Mouse (Mus musculus) forebrain, embryonic 11.5 days (tissue): Measurements from ENCODE around the gene Cacna2d3. TPM values are rescaled to one million over a fixed set of nuclear protein-coding genes. Genes with fewer than 3 reads are reported as not detected.
A peak's percentile ranks its signal among the peaks of the same experiment; 100 is the strongest.

Source experiments
- ATAC-seq: fragments of 200-750 bp; cut with Nextera tagmentation; replicated peaks from 2 replicates; pipeline ENCODE4 v1.8.0; 2017; ENCODE audit warnings: moderate TSS enrichment; ENCODE audit not compliant: low FRiP score
- DNase-seq: peaks from one replicate; pipeline ENCODE4 v3.0.0-alpha.2; 2017; ENCODE audit warnings: low spot score
- H3K27ac ChIP-seq: fragments of 300-500 bp; sonication (generic); 2 replicates; pipeline ENCODE4 v1.5.1; 2014; ENCODE audit warnings: low read depth, low read length
- H3K27me3 ChIP-seq: fragments of 300-500 bp; sonication (generic); 2 replicates; pipeline ENCODE4 v1.6.1; 2014; ENCODE audit warnings: mild to moderate bottlenecking, low read length, mixed read lengths; ENCODE audit not compliant: control insufficient read depth, insufficient read depth
- H3K36me3 ChIP-seq: fragments of 300-500 bp; sonication (generic); 2 replicates; pipeline ENCODE4 v1.6.1; 2014; ENCODE audit warnings: mild to moderate bottlenecking, low read length, moderate library complexity, mixed read lengths; ENCODE audit not compliant: control insufficient read depth, insufficient read depth
- H3K4me1 ChIP-seq: fragments of 300-500 bp; sonication (generic); replicated peaks from 2 replicates; pipeline ENCODE4 v1.6.1; 2014; ENCODE audit warnings: low read length, mixed read lengths; ENCODE audit not compliant: control insufficient read depth, insufficient read depth
- H3K4me2 ChIP-seq: fragments of 300-500 bp; sonication (generic); 2 replicates; pipeline ENCODE4 v1.6.1; 2014; ENCODE audit warnings: low read depth, mild to moderate bottlenecking, low read length, moderate library complexity, mixed read lengths; ENCODE audit not compliant: severe bottlenecking
- H3K4me3 ChIP-seq: fragments of 300-500 bp; sonication (generic); 2 replicates; pipeline ENCODE4 v1.5.1; 2014; ENCODE audit warnings: low read depth, low read length
- H3K9ac ChIP-seq: fragments of 300-500 bp; sonication (generic); 2 replicates; pipeline ENCODE4 v1.6.1; 2014; ENCODE audit warnings: low read length
- H3K9me3 ChIP-seq: fragments of 300-500 bp; sonication (generic); 2 replicates; pipeline ENCODE4 v1.6.1; 2016; ENCODE audit warnings: low read length, mixed read lengths; ENCODE audit not compliant: control insufficient read depth
- WGBS: fragments of 180-500 bp; shearing (Covaris S2); extraction: QIAGEN DNeasy Blood & Tissue Kit; methylation state at CpG from one replicate; pipeline ENCODE4 v1.1.7; 2014; 5-methylcytosine and 5-hydroxymethylcytosine counted together
- polyA plus RNA-seq: library from polyadenylated mRNA; unstranded; fragments of >200 nt; fragmentation: Nextera tagmentation; extraction: Ambion mirVana; gene quantifications from 2 replicates; pipeline ENCODE4 v1.2.1, GENCODE M21; 2014

Cacna2d3 gene
- polyA plus RNA-seq, 1 experiment from 2014 or later = 4.5 TPM

DNA sequence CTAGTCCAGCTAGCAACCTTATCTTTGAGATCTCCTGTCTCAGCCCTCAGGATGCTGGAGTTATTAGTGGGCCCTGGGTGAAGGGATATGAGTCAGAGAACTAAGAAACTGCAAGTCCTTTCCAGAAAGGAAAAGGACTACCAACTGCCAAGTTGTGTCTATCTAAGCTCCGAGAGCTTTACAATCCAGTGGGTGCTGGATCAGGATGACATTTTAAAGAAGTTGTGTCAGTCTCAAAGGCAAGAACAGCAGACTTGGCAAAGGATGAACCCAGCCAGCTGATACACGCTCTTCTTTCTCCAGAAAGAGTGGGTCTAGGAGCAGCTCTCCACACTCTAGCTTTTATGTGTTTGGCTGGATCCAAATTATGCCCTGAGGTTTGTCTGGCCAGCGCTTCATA is 530.2 kb downstream of the Cacna2d3 start:
- H3K9me3 ChIP-seq = no peaks in the 10 kb centered on the region
- H3K4me2 ChIP-seq = no peak overlapping the region
- WGBS = 89% methylated on average over 3 of the region's 3 CpGs
- ATAC-seq = no peak
- no peak overlapping the region for H3K27ac ChIP-seq
- no peak for DNase-seq
- no peaks in the 10 kb centered on the region for H3K27me3 ChIP-seq
- H3K9ac ChIP-seq = no peak overlapping the region
- no peaks in the 10 kb centered on the region for H3K4me1 ChIP-seq
- no peak overlapping the region for H3K4me3 ChIP-seq
- H3K36me3 ChIP-seq = no peaks in the 10 kb centered on the region

DNA sequence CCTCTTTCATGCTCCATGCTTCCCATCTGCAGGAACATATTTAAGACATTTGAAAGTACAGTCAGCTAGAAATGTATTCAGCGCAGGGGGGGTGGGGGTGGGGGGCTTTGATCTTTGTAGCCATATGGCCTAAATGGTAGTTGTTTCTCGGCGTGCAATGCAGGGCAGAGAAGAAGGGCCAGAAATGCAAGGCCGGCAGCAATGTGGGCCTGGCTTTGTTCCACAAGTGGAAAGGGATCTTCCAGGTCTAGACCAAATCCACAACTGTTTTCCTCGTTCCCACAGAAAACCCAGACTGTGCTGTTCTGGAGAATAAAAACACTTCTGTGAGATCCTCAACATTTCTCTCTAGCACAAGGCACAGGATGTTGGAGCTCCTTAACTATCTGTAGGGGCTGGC is 537.9 kb downstream of the Cacna2d3 start:
- no peak overlapping the region for H3K4me2 ChIP-seq
- no peaks in the 10 kb centered on the region for H3K36me3 ChIP-seq
- H3K4me1 ChIP-seq = peaks cover 2% of the 10 kb centered on the region; the same call in 1 of the 2 replicates
- no peak overlapping the region for H3K4me3 ChIP-seq
- WGBS = 91% methylated on average over 5 of the region's 5 CpGs
- H3K9ac ChIP-seq = no peak overlapping the region
- H3K27me3 ChIP-seq = no peaks in the 10 kb centered on the region
- H3K27ac ChIP-seq = no peak overlapping the region
- ATAC-seq (no peak), DNase-seq (no peak)
- H3K9me3 ChIP-seq = no peaks in the 10 kb centered on the region

DNA sequence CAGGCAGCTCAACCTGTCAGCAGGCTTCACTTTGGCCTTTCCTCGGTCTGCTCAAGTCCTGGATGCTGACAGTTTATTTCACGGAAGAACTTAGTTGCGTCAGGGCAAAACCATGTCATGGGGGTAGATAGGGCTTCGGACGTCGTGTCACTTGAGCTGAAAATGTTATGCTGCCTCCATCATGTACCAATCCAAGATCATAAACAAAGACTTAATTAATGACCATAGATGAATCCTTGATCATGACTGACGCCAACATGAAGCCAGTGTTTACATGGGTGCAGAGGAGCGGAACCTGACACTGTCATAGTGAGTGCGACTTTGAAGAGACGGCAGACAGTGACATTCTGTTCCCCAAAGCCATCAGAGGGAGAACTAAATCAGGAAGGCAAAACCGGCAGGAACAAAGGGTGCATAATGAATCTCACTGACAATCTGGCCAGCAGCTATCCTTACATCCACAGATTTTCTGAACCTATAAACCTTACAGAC is 542.2 kb downstream of the Cacna2d3 start:
- no peak for ATAC-seq

DNA sequence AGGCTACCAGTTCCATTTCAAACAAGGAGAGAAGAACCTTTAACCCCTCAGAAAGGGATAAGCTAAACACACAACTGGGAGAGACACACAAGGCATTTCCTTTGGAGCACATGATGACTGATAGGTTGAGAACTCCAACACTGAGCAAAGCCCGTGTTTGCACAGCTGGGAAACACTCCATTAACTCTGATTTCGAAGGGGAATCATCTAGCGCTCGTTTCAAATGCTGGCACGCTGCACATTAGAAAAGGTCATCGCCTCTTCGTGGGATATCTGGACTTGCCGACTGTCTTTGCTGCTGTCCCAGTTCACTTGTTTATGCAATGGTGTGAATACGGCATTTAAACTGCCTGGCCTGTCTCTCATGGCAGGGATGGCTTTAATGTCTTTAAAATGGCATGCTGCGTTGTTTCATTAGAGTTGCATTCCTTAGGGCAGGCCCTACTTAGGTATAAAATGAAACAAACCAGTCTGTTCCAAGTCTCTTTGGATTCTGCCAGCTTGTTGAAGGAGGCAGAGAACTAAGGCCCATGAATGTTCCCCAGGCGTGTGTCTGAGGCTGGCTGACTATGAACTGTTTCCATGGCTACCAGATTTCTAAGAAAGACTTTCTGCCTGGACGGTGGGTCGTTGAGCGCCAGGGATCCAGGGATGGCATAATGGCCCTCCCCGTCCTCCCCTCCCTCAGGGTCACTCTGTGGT is 542.8 kb downstream of the Cacna2d3 start:
- H3K27ac ChIP-seq = no peak overlapping the region
- H3K4me1 ChIP-seq = peaks cover 2% of the 10 kb centered on the region; the same call in 1 of the 2 replicates
- no peak overlapping the region for H3K4me3 ChIP-seq
- peak; percentile 60 for DNase-seq
- H3K36me3 ChIP-seq = no peaks in the 10 kb centered on the region
- H3K27me3 ChIP-seq = no peaks in the 10 kb centered on the region
- no peaks in the 10 kb centered on the region for H3K9me3 ChIP-seq
- H3K9ac ChIP-seq = no peak overlapping the region
- ATAC-seq = peak; percentile 39; the same call in 1 of the 2 replicates
- no peak overlapping the region for H3K4me2 ChIP-seq
- WGBS = 33% methylated on average over 15 of the region's 15 CpGs

More for the DNA sequence above, 542.2 kb downstream of the Cacna2d3 start:
- Histone ChIP-seq H3K9me3 (no peaks in the 10 kb centered on the region), H3K27ac (no peak overlapping the region), H3K4me2 (no peak overlapping the region), H3K36me3 (no peaks in the 10 kb centered on the region), H3K4me3 (no peak overlapping the region), H3K27me3 (no peaks in the 10 kb centered on the region), H3K4me1 (peaks cover 2% of the 10 kb centered on the region; the same call in 1 of the 2 replicates), H3K9ac (no peak overlapping the region)
- no peak for DNase-seq
- 63% methylated on average over 11 of the region's 11 CpGs for WGBS

DNA sequence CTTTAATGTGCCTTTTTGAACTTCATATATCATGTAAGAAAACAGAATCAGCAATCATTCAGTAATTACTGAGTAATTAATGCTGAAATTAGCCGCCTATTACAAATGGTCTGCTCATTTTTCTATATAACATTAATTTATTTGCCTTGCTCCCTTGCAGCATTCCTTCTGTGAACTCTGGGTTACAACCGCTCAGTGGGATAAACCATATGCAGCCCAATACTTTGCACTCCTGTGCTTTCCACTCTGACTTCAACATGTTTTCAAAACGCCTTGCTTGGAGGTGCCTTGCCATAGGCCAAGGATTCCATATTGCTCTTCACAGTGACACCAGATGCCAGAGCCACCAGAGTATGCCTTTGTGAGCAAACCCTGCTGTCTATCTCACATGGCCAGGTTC is 546.9 kb downstream of the Cacna2d3 start:
- Histone ChIP-seq H3K27ac (no peak overlapping the region), H3K36me3 (no peaks in the 10 kb centered on the region), H3K4me3 (no peak overlapping the region), H3K4me2 (no peak overlapping the region), H3K9me3 (no peaks in the 10 kb centered on the region), H3K27me3 (no peaks in the 10 kb centered on the region), H3K9ac (no peak overlapping the region), H3K4me1 (peaks cover 2% of the 10 kb centered on the region; the same call in 1 of the 2 replicates)
- no peak for DNase-seq
- ATAC-seq = no peak
- 88% methylated on average over 3 of the region's 3 CpGs for WGBS

DNA sequence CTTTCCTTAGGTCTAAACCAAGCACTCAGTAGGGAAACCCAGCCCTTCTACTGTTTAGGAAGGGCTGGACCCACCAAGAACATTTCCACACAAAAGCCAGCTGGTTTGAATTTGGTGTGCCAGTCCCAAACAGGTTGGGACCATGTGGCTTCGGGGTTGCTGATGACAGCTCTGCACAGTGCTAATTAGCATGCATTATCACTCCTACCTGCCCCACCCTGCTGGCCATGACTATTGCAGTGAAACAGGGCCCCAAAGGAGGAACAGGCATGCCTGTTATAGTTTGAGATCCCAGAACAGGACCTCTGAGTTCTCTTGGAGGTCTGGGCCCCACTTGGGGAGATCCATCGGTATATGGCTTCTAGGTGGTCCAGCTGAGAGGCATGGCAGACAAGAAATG is 549.5 kb downstream of the Cacna2d3 start:
- Histone ChIP-seq H3K27me3 (no peaks in the 10 kb centered on the region), H3K9me3 (no peaks in the 10 kb centered on the region), H3K27ac (no peak overlapping the region), H3K4me3 (no peak overlapping the region), H3K4me2 (no peak overlapping the region), H3K9ac (no peak overlapping the region), H3K36me3 (no peaks in the 10 kb centered on the region), H3K4me1 (no peaks in the 10 kb centered on the region)
- no peak for ATAC-seq
- WGBS = 91% methylated on average over 2 of the region's 2 CpGs
- no peak for DNase-seq

DNA sequence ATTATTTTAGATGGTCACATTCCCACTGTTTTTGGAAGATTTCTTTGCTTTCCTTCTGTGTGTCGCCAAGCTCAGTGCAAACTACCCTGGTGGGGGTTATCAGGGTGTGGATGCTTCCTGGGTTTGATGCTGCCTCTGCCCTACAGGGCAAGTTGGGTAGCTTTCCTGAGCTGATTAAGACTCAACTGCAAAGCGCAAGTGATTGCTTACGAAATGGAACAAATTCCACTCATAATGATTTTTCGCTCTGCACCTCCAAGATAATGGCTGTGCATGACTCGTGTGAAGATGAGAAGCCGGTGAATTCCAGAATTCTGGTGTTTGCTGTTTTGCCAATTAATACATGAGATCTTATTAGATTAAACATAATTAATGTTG is 557.0 kb downstream of the Cacna2d3 start:
- 89% methylated on average over 6 of the region's 6 CpGs for WGBS
- no peaks in the 10 kb centered on the region for H3K4me1 ChIP-seq
- no peak overlapping the region for H3K4me2 ChIP-seq
- no peak for ATAC-seq
- H3K9ac ChIP-seq = no peak overlapping the region
- no peak overlapping the region for H3K27ac ChIP-seq
- H3K36me3 ChIP-seq = no peaks in the 10 kb centered on the region
- DNase-seq = no peak
- no peaks in the 10 kb centered on the region for H3K27me3 ChIP-seq
- H3K4me3 ChIP-seq = no peak overlapping the region
- H3K9me3 ChIP-seq = no peaks in the 10 kb centered on the region

DNA sequence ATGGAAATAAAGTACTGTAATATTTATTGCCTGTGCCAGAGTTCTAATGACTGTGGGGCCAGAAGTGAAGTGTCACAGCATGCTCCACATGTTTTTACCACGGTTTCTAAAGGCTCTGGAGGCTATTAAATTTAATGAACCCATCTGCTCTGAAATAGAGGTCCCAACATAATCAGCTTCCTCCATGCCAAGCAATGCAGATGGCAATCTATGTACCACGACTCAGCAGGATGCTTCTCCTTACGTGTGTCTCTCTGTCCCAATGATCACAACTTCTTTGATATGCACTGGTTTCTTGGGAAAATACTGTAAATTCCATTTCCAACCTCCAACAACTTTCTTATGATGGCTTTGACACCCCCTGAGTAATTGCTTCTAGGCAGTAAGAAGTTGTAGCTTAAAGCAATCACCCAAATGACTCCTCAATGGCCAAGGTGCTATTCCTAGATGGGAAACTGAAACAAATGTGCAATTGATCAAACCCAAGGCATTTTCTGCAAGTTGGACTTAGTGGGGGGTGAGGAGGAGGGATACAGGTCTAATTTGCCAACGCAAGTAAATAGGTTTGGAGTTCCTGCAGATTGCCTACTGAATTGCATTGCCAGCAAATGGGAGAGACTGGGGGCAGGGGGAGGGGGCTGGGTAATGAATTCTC is 557.5 kb downstream of the Cacna2d3 start:
- Histone ChIP-seq H3K27ac (no peak overlapping the region), H3K9me3 (no peaks in the 10 kb centered on the region), H3K4me1 (no peaks in the 10 kb centered on the region), H3K27me3 (no peaks in the 10 kb centered on the region), H3K9ac (no peak overlapping the region), H3K4me2 (no peak overlapping the region), H3K4me3 (no peak overlapping the region), H3K36me3 (no peaks in the 10 kb centered on the region)
- ATAC-seq (no peak), DNase-seq (no peak)
- WGBS = 67% methylated on average over 4 of the region's 4 CpGs
